Mouse (Mus musculus): ENCODE measurements around the gene Sae1.

DNA sequence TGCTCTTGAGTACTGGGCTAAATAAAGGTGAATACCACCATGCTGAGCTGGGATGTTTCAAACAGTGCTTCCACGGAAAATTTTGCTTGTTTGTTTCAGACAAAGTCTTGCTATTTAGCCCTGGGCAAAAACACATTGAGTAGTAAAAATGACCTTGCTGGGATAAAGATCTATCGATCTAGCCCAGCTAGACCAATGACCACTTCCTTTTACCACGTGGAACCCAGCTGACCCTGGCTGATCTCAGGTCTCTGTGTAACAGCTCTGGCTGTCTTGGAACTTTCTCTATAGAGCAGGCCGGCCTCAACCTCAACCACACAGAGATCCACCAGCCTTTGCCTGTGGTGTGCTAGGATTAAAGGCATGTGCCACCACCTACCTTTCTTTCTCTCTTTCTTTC is 9.9 kb upstream of the Sae1 start:
- TF ChIP-seq EP300 (IDR thresholded peaks at IDR 0.05; ENCODE audit: low read depth) (no peak), CTCF (IDR thresholded peaks at IDR 0.05; ENCODE audit: low read depth) (no peak)
